Mouse (Mus musculus): ENCODE data around the gene Rnf166. TPM values are rescaled to one million over a fixed set of nuclear protein-coding genes. Genes with fewer than 3 reads are reported as not detected.

Gene Rnf166
- polyA plus RNA-seq, 1 experiment from 2014 or later, result 31.0 TPM

DNA sequence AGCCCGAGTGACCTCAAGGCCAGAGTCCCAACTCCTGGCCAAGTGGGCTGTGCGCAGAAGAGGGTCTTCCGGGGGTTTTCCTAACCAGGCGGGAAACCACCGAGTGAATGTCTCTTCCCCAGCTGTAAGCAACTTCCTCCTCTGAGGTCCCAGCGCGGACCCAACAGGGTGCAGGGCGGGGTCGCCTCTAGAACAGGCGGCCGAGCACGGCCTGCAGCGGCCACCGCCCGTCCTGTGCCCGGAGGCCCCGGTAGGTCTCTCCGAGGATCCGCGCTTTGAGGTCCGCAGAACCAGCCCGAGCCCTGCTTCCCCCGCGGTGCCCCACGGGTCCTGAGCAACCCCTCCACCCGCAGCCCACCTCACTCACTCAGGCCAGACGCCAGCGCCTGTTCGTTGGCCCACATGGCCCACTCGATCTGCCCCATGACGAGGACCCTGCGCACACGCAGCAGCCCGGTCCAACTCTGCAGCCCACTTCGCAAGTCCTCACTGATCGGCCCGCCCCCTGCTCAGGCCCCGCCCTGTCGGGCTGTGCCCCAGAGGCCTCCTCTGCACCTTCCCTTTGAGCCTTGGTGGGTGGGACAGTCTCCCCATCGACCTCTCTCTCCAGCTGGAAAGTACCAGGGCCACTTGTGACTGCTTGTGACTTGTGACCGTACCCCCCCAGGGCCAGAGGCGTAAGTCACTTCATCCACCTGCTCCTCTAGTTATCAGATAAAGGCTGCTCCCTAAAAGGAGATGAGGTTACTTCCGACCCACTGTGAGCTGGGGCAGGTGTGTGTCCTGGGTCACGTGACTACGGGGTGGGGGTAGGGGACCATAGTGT, 43.2 kb downstream of the Rnf166 start, which contains the start of gene Cyba:
Gene Cyba (minus strand): TSS at position 488 of the 826 bp plus-strand sequence.
- Histone ChIP-seq H3K9me3 (peaks cover 4% of the 10 kb centered on the region), H3K4me3 (peak within 1 kb of the TSS; percentile 63), H3K27me3 (ENCODE audit: poor library complexity, severe bottlenecking) (peaks cover 14% of the 10 kb centered on the region; the same call in 1 of the 2 replicates), H3K4me1 (peaks cover 31% of the 10 kb centered on the region), H3K36me3 (replicated peaks) (peaks cover 45% of the 10 kb centered on the region), H3K27ac (peak within 1 kb of the TSS; percentile 84)
- peak; percentile 55 for DNase-seq (ENCODE audit: extremely low spot score, low spot score)
- WGBS, result 4% methylated on average over 42 of the region's 45 CpGs

DNA sequence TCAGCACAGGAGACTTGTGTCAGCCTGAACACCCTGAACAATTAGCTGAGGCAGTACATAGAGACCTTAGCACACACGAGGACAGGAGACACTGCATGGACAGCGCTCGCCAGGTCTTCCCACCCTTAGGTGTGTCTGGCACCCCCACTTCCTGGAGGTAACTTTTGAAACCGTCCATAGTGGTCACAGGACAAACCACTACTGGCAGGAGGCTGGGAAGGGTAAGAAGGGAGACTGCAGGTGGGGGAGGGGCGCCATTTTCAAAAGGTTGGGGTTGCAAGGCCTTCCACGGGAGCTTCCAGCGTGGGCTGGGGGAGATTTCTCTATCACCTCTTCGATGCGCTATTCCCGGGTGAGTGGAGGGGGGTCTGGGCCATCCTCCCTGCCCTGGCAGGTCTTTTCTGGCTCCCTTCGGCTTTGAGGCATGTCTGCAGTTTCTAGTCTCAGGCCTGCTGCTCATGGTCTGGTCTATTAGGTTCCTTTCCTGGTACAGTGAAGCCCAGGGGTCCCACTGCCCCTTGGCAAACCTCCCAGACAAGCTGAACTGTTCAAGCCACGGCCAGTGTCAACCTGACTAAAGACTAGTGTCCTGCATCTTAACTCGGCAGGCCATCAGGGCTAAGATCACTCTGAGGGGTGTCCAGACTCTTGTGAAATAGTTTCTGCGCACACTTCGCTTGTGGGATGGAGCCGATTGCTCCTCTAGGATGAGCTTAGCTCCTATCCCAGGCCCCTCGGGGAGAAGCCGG, 44.0 kb downstream of the Rnf166 start:
- Histone ChIP-seq H3K4me3 (peak overlapping the region; percentile 63), H3K27me3 (ENCODE audit: poor library complexity, severe bottlenecking) (peaks cover 14% of the 10 kb centered on the region; the same call in 1 of the 2 replicates), H3K27ac (peak overlapping the region; percentile 84), H3K36me3 (replicated peaks) (peaks cover 39% of the 10 kb centered on the region), H3K9me3 (peaks cover 4% of the 10 kb centered on the region), H3K4me1 (peaks cover 31% of the 10 kb centered on the region)
- peak; percentile 32 for DNase-seq (ENCODE audit: extremely low spot score, low spot score)
- WGBS, result 39% methylated on average over 18 of the region's 18 CpGs

DNA sequence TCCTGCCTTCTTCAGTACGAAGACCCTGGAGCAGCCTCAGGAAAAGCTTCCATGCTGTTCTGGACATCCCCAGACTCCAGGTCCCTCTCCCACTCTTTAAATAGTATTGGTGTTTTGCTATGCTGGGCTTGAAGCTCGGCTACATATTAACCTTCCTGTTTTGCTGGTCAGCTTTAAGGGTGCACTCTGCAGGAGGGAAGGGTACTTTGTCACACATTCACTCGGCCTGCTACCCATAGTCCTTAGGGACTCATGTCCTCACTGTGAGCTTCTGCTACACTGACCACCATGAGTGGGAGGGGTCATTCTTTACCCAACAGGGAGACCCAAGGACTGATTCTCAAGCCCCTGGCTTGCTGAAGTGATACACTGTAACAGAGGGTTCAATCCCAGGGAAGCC, 45.2 kb downstream of the Rnf166 start:
- H3K4me3 ChIP-seq, result no peak overlapping the region
- peaks cover 14% of the 10 kb centered on the region; the same call in 1 of the 2 replicates for H3K27me3 ChIP-seq (ENCODE audit: poor library complexity, severe bottlenecking)
- peaks cover 31% of the 10 kb centered on the region for H3K4me1 ChIP-seq
- peaks cover 28% of the 10 kb centered on the region for H3K36me3 ChIP-seq (replicated peaks)
- no peak overlapping the region for H3K27ac ChIP-seq
- 83% methylated on average over 3 of the region's 3 CpGs for WGBS
- H3K9me3 ChIP-seq, result peaks cover 4% of the 10 kb centered on the region
- DNase-seq (ENCODE audit: extremely low spot score, low spot score), result no peak

DNA sequence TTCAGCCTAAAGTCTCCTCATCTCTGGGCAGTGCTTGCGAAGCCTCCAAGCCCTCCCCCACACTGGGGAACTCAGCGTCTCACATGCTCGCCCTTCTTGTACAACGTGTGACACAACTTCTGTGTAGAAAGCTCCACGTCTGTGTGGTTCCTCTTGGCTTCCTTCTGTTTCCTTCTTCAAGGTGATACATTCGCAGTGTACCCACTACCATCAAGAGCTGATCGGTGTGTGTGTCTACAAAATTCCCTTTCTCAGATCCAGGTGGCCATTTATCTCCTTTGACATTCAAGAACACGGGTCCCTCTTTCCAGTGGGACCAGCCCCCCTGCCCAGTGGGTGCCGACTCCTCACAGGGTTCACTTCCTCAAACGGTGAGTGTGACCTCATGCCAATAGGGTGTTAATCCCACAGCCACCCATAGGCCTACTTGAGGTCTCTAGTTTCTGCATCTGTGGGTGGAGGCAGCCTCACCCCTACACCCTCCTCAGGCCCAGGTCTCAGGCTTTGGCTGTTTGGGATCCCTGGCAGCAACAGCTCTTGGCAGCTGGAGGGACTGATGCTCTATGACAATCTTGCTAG, 45.7 kb downstream of the Rnf166 start:
- Histone ChIP-seq H3K4me1 (peaks cover 31% of the 10 kb centered on the region), H3K27me3 (ENCODE audit: poor library complexity, severe bottlenecking) (peaks cover 14% of the 10 kb centered on the region; the same call in 1 of the 2 replicates), H3K27ac (no peak overlapping the region), H3K4me3 (no peak overlapping the region), H3K9me3 (no peaks in the 10 kb centered on the region), H3K36me3 (replicated peaks) (peaks cover 23% of the 10 kb centered on the region)
- no peak for DNase-seq (ENCODE audit: extremely low spot score, low spot score)
- WGBS, result 90% methylated on average over 10 of the region's 10 CpGs

DNA sequence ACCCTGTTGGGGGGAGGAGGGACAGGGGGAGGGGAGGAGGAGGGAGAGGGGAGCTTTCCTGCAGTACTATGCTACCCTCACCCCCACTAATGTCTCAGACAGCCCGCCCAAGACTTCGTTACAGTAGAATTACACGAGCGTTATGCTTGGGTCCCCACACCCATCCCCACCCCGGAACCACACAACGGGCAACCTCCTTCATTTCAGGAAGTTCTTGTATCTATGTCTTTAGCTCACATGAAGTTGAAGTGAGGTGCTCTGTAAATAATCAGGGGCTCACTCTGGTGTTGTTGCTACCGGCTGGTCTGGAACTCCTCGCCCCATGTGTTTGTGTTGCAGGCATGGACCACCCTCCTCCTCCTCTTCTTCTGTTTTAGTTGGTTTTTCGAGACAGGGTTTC, 47.7 kb downstream of the Rnf166 start:
- no peak for DNase-seq (ENCODE audit: extremely low spot score, low spot score)

DNA sequence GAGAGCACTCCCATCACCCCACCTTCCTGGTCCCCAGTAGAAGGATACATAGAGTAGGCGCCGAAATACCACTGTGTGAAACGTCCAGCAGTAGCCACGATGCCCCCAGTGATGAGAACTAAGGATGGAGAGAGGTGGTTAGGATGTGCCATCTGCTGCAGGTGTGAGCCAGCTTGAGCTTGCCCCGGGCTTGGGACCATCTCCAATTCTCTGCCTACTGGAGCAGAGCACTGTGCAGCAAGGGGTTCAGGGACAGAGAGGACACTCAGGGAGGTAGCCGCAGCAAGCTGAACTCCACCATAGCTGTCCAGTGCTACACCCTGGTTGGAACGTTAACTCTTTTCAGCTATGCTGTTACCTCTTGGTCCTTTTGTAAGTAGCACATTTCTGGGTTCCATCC, 48.3 kb downstream of the Rnf166 start:
- H3K27ac ChIP-seq, result no peak overlapping the region
- DNase-seq (ENCODE audit: extremely low spot score, low spot score), result no peak
- no peaks in the 10 kb centered on the region for H3K9me3 ChIP-seq
- H3K4me1 ChIP-seq, result peaks cover 20% of the 10 kb centered on the region
- H3K4me3 ChIP-seq, result no peak overlapping the region
- H3K36me3 ChIP-seq (replicated peaks), result peaks cover 8% of the 10 kb centered on the region; the same call in 1 of the 2 replicates
- 93% methylated on average over 7 of the region's 7 CpGs for WGBS
- H3K27me3 ChIP-seq (ENCODE audit: poor library complexity, severe bottlenecking), result peaks cover 14% of the 10 kb centered on the region; the same call in 1 of the 2 replicates

More for the DNA sequence above, 47.7 kb downstream of the Rnf166 start:
- Histone ChIP-seq H3K4me1 (peaks cover 25% of the 10 kb centered on the region), H3K9me3 (no peaks in the 10 kb centered on the region), H3K36me3 (replicated peaks) (peaks cover 7% of the 10 kb centered on the region; the same call in 1 of the 2 replicates), H3K4me3 (no peak overlapping the region), H3K27me3 (ENCODE audit: poor library complexity, severe bottlenecking) (peaks cover 14% of the 10 kb centered on the region; the same call in 1 of the 2 replicates), H3K27ac (no peak overlapping the region)
- WGBS, result 90% methylated on average over 9 of the region's 9 CpGs

DNA sequence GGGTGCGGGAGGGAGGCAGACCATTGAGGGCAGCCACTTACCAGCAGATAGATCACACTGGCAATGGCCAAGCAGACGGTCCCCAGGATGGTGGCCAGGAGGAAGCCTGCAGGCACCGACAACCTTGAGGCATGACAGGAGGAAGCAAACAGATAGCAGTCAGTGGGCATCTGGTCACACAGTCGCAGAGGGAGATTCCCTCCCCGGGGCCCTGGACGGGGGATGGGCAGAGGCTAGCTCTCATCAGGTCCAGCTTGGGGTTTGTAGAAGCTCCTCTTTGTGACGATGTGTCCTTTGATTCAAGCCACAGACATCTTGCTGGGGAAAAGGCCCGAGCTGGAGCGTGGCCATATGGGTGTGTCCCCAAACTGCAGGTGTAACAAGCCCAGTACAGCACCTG, 49.7 kb downstream of the Rnf166 start:
- no peak for DNase-seq (ENCODE audit: extremely low spot score, low spot score)
- Histone ChIP-seq H3K9me3 (no peaks in the 10 kb centered on the region), H3K4me3 (no peak overlapping the region), H3K27me3 (ENCODE audit: poor library complexity, severe bottlenecking) (peaks cover 3% of the 10 kb centered on the region; the same call in 1 of the 2 replicates), H3K4me1 (peaks cover 5% of the 10 kb centered on the region), H3K27ac (no peak overlapping the region), H3K36me3 (replicated peaks) (peaks cover 8% of the 10 kb centered on the region; the same call in 1 of the 2 replicates)
- WGBS, result 86% methylated on average over 9 of the region's 9 CpGs

DNA sequence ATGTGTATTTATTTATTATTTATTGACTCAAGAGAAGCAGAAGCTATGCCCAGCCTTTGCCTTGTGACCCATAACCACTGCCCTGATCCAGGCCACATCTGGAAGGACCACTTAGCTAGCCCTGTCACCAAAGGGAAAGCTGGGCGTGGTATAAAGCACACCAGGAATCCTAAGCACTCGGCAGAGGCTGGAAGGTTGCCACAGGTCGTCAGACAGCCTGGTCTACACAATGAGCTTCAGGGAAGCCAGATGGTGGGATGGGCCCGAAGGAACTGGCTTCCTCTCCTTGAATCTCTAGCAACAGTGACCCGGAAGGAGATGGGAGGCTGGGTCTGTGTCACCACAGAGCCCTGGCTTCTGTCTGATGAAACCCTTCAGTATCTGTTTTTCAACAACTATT, 52.2 kb downstream of the Rnf166 start:
- no peak for DNase-seq (ENCODE audit: extremely low spot score, low spot score)
- Histone ChIP-seq H3K27ac (no peak overlapping the region), H3K27me3 (ENCODE audit: poor library complexity, severe bottlenecking) (no peaks in the 10 kb centered on the region), H3K36me3 (replicated peaks) (peaks cover 18% of the 10 kb centered on the region), H3K4me1 (no peaks in the 10 kb centered on the region), H3K4me3 (no peak overlapping the region), H3K9me3 (no peaks in the 10 kb centered on the region)
- WGBS, result 67% methylated on average over 5 of the region's 5 CpGs

DNA sequence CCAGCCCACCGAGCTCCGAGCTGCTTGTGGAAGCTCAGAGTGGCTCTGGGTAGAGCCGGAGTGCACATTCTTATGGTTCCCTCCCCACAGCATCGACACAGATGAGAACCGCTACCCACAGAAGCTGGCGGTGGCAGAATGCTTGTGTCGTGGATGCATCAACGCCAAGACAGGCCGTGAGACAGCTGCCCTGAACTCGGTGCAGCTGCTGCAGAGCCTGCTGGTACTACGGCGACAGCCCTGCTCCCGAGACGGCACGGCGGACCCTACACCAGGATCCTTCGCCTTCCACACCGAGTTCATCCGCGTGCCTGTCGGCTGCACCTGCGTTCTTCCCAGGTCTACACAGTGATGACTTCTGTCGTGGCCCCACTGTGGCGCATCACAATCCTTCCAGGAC, 52.6 kb downstream of the Rnf166 start:
- H3K4me3 ChIP-seq, result no peak overlapping the region
- no peaks in the 10 kb centered on the region for H3K4me1 ChIP-seq
- no peak for DNase-seq (ENCODE audit: extremely low spot score, low spot score)
- H3K9me3 ChIP-seq, result no peaks in the 10 kb centered on the region
- 91% methylated on average over 24 of the region's 24 CpGs for WGBS
- no peak overlapping the region for H3K27ac ChIP-seq
- peaks cover 22% of the 10 kb centered on the region for H3K36me3 ChIP-seq (replicated peaks)
- H3K27me3 ChIP-seq (ENCODE audit: poor library complexity, severe bottlenecking), result no peaks in the 10 kb centered on the region

DNA sequence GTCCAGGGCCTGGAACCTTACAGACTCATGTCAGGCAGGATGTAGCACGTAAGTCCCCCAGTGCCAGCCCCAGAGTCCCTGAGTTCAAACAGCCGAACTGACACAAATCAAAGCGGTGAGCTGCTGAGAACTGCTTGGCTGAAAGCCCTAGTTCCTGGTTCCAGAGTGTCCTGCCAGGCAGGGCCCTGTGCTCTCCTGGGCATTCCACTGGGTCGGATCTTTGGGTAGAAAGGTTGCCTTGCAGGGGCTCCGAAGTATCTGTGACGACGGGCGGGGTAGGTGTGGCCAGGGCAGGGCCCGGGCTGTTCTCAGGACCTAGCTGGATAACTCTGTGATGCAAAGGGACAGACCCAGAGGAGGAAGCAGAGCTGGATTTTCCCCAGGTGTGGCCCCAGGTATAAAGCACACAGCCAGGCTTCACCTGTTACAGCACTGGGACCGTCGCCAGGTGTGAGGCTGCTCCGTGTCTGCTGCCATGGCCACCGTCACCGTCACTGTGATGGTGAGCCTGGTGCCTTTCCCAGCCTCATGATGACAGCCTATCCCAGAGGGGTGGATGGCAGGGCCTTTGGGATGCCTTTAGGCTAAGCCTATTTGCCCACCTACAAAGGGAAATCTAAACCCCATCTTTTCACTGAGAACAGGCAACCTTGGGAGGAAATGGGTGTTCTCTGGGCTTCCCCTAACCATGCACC, 54.3 kb downstream of the Rnf166 start, which contains the start of gene Il17c:
Gene Il17c (plus strand): TSS at position 645 of the 695 bp plus-strand sequence.
- Histone ChIP-seq H3K27ac (no peak within 1 kb of the TSS), H3K4me3 (no peak within 1 kb of the TSS), H3K4me1 (no peaks in the 10 kb centered on the region), H3K9me3 (no peaks in the 10 kb centered on the region), H3K27me3 (ENCODE audit: poor library complexity, severe bottlenecking) (no peaks in the 10 kb centered on the region), H3K36me3 (replicated peaks) (peaks cover 37% of the 10 kb centered on the region)
- 88% methylated on average over 14 of the region's 14 CpGs for WGBS
- DNase-seq (ENCODE audit: extremely low spot score, low spot score), result no peak

DNA sequence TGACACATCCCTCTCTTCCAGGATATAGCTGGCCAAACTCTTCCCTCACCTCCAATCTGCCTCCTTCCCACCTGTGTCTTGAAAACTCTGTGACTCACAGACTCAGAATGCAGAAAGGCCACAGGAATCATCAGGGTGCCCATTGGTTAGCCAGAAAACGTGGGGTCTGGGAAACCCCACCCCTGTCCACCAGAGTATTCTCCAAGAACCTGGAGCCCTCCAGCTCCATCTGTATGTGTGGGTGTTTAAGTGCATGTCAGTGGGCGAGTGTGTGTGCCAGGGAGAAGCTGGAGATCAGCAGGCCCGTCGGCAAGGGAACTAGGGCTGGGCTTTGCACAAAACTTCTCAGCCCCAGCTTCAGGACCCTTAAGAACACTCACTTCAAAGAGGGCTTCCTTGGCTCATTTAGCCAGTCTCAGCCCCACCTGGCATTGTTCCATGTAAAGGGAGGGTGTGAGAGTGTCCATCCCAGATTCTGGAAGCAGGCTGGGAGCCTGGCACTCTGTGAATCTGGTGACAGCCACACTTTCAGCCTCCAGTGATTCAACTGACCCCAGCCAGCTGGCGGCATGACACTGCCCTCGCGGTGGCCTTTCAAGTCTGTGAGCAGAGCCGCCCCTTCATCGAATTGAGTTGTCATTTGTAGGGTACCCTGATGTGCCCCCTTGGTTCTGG, 55.8 kb downstream of the Rnf166 start:
- no peaks in the 10 kb centered on the region for H3K9me3 ChIP-seq
- no peak overlapping the region for H3K4me3 ChIP-seq
- no peaks in the 10 kb centered on the region for H3K27me3 ChIP-seq (ENCODE audit: poor library complexity, severe bottlenecking)
- H3K4me1 ChIP-seq, result no peaks in the 10 kb centered on the region
- WGBS, result 79% methylated on average over 9 of the region's 9 CpGs
- H3K27ac ChIP-seq, result no peak overlapping the region
- DNase-seq (ENCODE audit: extremely low spot score, low spot score), result no peak
- peaks cover 52% of the 10 kb centered on the region for H3K36me3 ChIP-seq (replicated peaks)
